Mouse (Mus musculus): Measurements from ENCODE around the gene Adamts10.

Adamts10 gene

DNA sequence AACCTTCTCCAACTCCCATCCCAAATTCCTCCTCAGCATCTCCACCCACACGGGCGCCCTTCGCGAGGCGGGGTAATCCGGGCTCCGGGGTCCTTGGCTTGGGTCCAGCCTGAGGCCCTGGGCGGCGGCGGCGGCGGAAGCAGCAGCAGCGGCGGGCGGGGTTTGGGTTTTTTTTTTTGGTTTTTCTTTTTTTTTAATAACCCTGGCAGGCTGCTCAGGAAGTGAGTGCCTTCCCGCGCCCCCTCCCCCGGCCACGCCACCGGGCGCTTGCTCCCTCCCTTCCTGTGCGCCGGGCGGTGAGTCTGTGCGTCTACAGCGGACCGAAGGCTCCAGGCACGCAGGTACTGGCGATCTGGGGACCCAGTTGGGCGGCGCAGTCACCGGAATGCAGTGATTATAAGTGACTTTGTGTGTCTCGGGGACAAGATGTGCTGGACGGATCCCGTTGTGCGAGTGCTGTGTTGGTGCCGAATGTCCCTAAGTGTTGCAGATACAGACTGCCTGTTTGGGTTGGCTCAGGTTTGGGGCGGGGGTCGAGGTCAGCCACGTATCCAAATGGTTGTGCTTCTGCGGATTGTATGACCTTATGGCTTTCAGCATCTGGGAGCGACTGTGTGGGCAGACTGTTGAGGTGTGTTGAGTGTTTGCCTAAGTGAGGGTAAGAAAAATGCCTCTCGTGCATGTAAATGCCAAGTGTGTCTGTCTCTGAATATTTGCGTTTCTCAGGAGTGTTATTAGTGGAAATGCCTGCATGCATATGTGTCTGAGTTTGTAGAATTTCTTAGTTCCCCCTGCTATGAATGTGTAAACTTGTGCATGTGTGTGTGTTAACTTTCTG, at the start of gene Adamts10:
Adamts10 (plus strand) TSS at position 287 of the 838 bp plus-strand sequence.
- DNase-seq (ENCODE audit: low read depth, low spot score), result peak; percentile 78

DNA sequence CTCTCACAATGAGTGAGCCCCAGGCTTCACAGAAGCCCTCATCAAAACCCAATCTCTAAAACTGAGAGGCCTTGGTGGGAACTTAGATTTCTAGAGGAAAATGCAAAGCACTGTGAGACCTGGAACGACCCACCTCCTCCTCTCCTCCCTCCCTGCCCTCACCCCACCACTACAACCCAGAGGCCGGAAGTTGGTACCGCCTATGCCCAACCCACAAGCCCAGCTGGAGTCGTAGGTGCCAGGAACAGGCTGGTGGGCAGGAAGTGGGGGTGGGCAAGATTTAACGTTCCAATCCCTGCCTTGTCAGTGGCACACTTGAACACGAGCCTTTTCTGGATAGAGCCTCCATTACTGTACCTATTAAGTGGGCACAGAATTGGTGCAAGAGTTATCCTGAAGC, 40.0 kb upstream of the Adamts10 start:
- peak; percentile 7 for DNase-seq (ENCODE audit: low read depth, low spot score)

GRCm38 (mm10) chr17:33487211-33487610, 36.8 kb upstream of the Adamts10 start:
- DNase-seq (ENCODE audit: low read depth, low spot score), result no peak

GRCm38 (mm10) chr17:33487652-33488051, 36.4 kb upstream of the Adamts10 start:
- no peak for DNase-seq (ENCODE audit: low read depth, low spot score)

- no peak for DNase-seq (ENCODE audit: low read depth, low spot score)
These were observed 32.6 kb upstream of the Adamts10 start for GRCm38 (mm10) chr17:33491371-33491770.

DNA sequence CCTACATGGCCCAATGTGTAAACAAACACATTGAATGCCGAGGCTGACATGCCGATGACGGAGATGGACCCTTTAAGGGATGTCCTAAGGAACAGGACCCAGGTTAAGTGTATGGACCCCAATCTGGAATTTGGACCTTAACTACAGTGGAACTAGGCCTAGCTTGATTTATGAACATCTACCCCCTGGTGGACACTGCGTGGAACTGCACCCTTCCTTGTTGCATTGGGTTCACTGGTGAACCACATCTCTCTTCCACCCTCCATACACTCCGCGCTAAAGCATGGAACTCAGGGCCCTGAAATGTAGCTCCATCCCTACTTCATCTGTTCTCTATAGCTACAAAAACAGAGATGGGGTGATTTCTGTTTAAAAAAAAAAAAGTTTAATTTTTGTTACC, 30.9 kb upstream of the Adamts10 start:
- peak; percentile 77 for DNase-seq (ENCODE audit: low read depth, low spot score)

- DNase-seq (ENCODE audit: low read depth, low spot score), result no peak
These were observed 29.4 kb upstream of the Adamts10 start for GRCm38 (mm10) chr17:33494586-33494985.

DNA sequence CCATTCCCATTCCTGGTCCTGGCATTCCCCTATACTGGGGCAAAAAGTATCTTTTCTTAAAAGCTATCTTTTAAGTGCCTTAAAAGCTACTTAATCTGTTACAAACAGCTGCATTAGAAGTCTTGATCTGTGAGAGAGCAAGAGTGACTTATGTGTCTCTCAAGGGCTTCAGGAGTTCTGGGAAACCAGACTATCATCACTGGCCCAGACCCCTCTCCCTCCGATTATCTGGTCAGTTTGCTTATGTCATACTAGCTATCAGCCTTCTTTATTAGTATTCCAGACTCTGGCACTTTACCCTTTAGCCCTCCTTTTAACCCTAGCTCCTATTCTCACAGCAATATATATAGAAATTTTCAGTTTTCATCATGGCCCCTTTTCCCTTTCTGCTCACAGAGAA, 25.1 kb upstream of the Adamts10 start:
- no peak for DNase-seq (ENCODE audit: low read depth, low spot score)

DNA sequence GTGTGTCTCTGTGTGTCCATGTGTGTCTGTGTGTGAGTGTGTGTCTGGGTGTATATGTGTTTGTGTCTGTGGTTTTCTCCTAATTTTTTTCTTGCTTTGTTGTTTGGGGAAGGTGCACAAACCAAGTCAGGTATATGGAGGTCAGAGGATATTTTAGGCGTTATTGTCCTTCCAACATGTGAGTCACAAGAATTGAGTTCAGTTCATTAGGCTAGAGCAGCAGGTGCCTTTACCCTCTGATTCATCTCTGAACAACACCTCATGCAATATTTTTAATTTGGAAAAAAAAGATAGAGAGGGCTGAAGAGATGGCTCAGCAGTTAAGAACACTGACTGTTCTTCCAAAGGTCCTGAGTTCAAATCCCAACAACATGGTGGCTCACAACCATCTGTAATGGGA, 15.6 kb upstream of the Adamts10 start:
- no peak for DNase-seq (ENCODE audit: low read depth, low spot score)

- no peak for DNase-seq (ENCODE audit: low read depth, low spot score)
These were observed 13.8 kb upstream of the Adamts10 start for GRCm38 (mm10) chr17:33510172-33510571.

- no peak for DNase-seq (ENCODE audit: low read depth, low spot score)
These were observed 11.3 kb upstream of the Adamts10 start for GRCm38 (mm10) chr17:33512441-33513415.

GRCm38 (mm10) chr17:33513874-33514273, 10.1 kb upstream of the Adamts10 start:
- DNase-seq (ENCODE audit: low read depth, low spot score), result peak; percentile 85

DNA sequence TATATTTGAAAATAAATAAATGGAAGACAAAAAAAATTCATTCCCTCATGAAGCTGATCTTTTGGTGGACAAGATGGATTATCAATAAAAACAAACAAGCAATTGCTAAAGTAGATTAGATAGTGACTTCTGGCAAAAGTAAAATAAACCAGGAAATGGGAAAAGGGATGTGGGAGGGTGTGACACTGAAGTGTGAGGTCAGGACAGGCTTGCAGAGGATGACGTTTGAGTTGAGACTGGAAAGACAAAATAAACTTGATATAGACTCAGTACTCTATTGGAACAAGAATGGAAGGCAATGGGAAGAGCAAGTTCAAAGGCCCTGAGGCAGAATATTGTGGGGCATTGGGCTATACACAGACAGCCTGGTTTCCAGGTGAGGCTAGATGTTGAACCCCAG, 3.6 kb upstream of the Adamts10 start:
- no peak for DNase-seq (ENCODE audit: low read depth, low spot score)

- DNase-seq (ENCODE audit: low read depth, low spot score), result peak; percentile 21
These were observed 530 bp upstream of the Adamts10 start for GRCm38 (mm10) chr17:33523431-33523917.

DNA sequence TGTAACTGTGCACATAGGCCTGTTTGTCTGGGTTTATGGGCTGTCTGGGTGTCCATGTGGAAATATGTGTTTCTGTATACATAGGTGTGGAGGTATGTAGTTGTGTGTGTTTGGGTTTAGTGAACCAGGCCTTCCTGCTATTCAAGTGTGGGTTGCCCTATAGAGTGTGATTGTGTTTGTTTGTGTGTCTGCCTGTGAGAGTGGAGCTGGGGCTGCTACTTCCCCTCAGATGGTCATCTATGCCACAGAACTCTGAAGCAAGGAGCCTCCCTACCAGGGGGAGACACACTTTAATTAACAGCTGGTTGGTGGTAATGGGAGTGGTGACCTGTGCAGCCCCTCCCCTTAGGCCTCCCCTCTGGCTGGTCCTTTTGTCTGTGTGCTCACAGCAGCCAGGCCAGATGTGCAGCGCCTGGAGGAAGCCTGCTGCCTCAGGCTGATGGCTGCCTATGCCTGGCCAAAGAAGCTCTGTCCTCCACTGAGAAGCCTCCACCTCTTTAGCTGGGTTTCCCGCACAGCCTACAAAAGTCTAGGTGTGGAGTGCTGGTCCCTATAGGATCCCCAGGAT, 886 bp downstream of the Adamts10 start:
- peak; percentile 58 for DNase-seq (ENCODE audit: low read depth, low spot score)

DNA sequence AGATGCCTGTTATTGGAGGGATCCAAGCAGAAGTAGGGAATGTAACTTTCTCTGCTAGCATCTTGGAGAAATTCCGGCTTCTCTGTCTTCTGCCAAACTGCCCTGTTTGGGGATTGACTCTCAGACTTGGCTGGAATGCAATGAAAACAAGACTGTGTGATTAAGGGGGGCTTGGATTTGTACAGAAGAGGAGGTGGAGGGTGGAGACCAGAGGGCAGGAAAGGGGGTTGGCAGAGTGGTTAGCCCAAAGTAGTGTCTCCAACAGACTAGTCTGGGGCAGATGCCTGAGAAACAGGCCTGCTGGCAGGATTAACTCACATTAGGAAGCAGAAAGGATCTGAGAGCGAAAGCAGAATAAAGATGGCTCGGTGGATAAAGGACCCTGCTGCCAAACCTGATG, 2.5 kb downstream of the Adamts10 start:
- DNase-seq (ENCODE audit: low read depth, low spot score), result no peak

GRCm38 (mm10) chr17:33539106-33539675, 15.2 kb downstream of the Adamts10 start:
- peak; percentile 66 for DNase-seq (ENCODE audit: low read depth, low spot score)

DNA sequence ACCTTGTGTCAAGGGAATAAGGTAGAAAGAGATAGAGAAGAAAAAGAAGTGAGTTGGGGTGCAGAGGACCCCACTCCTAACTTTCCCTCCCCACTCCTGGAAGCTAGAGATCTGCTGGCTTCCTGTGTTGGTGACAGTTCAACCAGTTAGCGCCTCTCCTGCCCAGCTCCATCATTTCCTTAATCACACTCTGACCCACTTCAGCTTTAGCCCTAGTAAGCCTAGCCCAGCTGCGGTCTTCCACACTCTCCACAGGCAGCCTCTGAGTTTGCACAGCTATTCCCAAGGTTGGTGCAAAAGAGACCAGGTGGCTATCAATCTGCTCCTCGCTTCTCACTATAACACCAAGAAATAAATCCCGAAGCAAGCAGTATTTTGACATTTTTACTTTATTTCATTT, 15.9 kb downstream of the Adamts10 start:
- no peak for DNase-seq (ENCODE audit: low read depth, low spot score)

DNA sequence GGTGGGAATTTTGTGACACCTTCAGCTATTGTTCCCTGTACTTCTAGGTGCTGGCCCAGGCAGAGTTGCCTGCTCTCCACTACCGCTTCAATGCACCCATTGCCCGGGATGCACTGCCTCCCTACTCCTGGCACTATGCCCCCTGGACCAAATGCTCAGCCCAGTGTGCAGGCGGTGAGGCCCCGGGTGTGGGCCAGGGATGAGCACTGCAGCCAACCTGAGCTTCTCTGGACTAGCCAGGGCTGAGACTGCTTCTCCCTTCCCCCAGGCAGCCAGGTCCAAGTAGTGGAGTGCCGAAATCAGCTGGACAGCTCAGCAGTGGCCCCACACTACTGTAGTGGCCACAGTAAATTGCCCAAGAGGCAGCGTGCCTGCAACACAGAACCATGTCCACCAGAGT, 25.2 kb downstream of the Adamts10 start:
- no peak for DNase-seq (ENCODE audit: low read depth, low spot score)

DNA sequence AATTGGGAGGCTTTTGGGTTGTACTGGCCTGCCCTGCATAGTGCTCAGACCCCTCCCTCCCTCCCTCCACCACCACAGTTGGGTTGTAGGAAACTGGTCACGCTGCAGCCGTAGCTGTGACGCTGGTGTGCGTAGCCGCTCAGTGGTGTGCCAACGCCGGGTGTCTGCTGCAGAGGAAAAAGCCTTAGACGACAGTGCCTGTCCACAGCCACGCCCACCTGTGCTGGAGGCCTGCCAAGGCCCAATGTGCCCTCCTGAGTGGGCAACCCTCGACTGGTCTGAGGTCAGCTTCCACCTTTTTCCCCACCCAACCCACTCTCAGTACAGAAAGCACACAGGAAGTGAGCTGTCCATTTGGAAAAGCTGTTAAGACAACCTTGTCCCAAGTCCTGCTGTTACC, 26.4 kb downstream of the Adamts10 start:
- DNase-seq (ENCODE audit: low read depth, low spot score), result no peak

GRCm38 (mm10) chr17:33552113-33552512, 28.1 kb downstream of the Adamts10 start:
- no peak for DNase-seq (ENCODE audit: low read depth, low spot score)

DNA sequence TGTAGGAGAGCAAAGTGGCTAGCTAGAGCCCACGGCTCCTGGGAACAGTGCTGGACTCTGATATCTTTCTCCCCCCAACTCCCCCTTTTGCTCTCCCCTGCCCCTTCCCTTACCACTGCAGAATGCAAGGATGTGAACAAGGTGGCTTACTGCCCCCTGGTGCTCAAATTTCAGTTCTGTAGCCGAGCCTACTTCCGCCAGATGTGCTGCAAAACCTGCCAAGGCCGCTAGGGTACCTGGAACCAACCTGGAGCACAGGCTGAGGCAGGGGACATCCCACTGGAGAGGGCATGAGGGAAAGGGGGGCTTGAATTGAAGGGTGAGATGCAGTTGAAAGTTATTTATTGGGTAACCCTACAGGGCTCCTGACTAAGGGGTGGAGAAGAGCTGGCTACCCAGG, 29.0 kb downstream of the Adamts10 start:
- DNase-seq (ENCODE audit: low read depth, low spot score), result peak; percentile 89
